Mouse (Mus musculus) bone marrow macrophage, adult 2 months (primary cell): ENCODE data around the gene Rad9b.

Experiments
- CTCF ChIP-seq: IDR thresholded peaks from 2 replicates; pipeline ENCODE4 v1.5.1; 2012; ENCODE audit warnings: low read depth, mild to moderate bottlenecking, low read length, moderate library complexity
- POLR2A ChIP-seq: IDR thresholded peaks from 2 replicates; pipeline ENCODE4 v1.6.1; 2012; ENCODE audit warnings: mild to moderate bottlenecking, low read depth, low read length, borderline replicate concordance

- TF ChIP-seq CTCF (no peak), POLR2A (no peak)
Observed at GRCm38 (mm10) chr5:122288147-122288811, 65.8 kb downstream of the Rad9b start.
